Mouse (Mus musculus): ENCODE measurements around the gene Cops7a. TPM values are rescaled to one million over a fixed set of nuclear protein-coding genes. Genes with fewer than 3 reads are reported as not detected.

Cops7a gene
- polyA plus RNA-seq, 1 experiment from 2014 or later: 141 TPM

- DNase-seq (ENCODE audit: low spot score): no peak
- WGBS: 77% methylated on average over 4 of the region's 4 CpGs
- Histone ChIP-seq H3K27ac (peak overlapping the region; percentile 100), H3K27me3 (ENCODE audit: low read depth, poor library complexity, severe bottlenecking) (no peaks in the 10 kb centered on the region), H3K9me3 (replicated peaks) (no peaks in the 10 kb centered on the region), H3K4me3 (no peak overlapping the region), H3K4me1 (peaks cover 66% of the 10 kb centered on the region), H3K36me3 (no peaks in the 10 kb centered on the region)
Observed at GRCm38 (mm10) chr6:124921539-124921938, 43.8 kb downstream of the Cops7a start.

DNA sequence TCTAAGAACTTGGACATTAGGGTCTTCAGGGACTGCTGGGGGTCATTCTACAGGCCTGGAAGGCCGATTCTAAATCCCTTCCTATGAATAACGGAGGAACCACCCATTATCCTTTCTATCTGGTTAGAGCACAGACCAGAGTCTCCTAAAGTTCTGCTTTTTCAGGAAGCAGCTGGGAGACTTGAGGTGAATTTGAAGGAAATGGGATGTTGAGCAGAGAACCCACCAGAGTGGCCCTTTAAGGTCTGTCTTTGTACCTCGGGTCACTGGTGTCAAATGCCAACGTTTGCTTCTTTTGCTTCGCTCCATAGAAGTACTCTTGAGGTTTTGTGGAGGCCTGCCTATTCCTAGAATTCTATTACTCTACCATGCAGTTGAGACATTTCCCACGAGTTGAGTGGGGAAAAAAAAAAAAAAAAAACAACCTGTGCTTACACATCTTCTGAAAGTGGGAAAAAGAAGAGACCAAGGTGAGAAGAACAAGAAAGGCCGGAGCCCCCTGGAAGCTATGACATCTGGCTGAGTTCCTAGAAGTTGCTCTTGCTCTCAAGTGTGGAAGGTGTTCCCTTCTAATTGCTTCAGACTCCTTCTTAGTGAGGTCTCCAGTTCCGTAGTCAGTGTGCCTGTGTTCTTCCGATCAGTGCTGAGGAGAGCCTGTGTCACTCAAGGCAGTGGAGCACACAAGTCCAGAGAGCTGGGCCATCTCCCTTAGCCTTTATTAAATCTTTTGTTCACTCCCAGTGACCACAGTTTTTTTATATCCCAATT, 44.8 kb downstream of the Cops7a start:
- DNase-seq (ENCODE audit: low spot score): no peak
- H3K27me3 ChIP-seq (ENCODE audit: low read depth, poor library complexity, severe bottlenecking): no peaks in the 10 kb centered on the region
- peak overlapping the region; percentile 97 for H3K4me3 ChIP-seq
- no peaks in the 10 kb centered on the region for H3K36me3 ChIP-seq
- no peaks in the 10 kb centered on the region for H3K9me3 ChIP-seq (replicated peaks)
- peaks cover 69% of the 10 kb centered on the region for H3K4me1 ChIP-seq
- WGBS: 26% methylated on average over 9 of the region's 9 CpGs
- peak overlapping the region; percentile 100 for H3K27ac ChIP-seq

DNA sequence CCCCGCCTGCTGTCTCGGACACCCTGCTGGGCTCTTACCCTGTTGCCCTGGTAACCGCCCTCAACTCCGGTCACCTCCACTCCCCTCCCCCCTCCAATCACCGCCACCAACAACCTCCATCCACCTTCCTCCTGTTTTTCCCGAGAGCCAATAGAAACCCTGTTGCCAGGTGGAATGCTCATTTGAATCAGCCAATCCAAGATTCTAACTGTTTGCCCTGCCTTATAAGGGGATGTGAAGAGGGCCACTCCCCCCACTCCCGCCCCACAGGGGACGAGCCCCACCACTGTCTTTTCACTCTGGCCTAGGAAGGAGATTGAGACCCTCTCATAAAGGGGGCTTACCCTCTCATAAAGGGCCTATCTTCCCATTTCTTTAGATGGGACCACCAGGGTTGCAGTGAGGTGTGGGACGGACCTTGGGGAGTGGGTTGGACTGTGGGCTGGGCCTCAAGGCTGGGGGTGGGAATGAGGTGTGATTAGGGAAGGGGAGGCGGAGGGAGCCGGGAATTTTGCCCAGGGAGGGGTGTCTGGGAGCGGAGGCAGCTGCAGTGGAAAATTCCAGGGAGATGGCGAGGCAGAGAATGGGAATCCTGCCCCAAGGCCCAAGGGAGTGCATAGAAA, 45.5 kb downstream of the Cops7a start, which contains the start of gene Ptms:
Ptms (minus strand) TSS at position 409 of the 623 bp plus-strand sequence.
- H3K4me1 ChIP-seq: peaks cover 71% of the 10 kb centered on the region

GRCm38 (mm10) chr6:124918890-124919627, 46.3 kb downstream of the Cops7a start:
- Histone ChIP-seq H3K9me3 (replicated peaks) (no peaks in the 10 kb centered on the region), H3K27ac (peak overlapping the region; percentile 100), H3K36me3 (peaks cover 11% of the 10 kb centered on the region), H3K27me3 (ENCODE audit: low read depth, poor library complexity, severe bottlenecking) (0 out of 2 replicates have a peak, but pooled peaks cover 3% of the 10 kb centered on the region), H3K4me1 (peaks cover 78% of the 10 kb centered on the region), H3K4me3 (peak overlapping the region; percentile 97)
- WGBS: 32% methylated on average over 14 of the region's 14 CpGs
- no peak for DNase-seq (ENCODE audit: low spot score)

More for the DNA sequence above, 45.5 kb downstream of the Cops7a start, which contains the start of gene Ptms:
- Histone ChIP-seq H3K27ac (peak within 1 kb of the TSS; percentile 100), H3K27me3 (ENCODE audit: low read depth, poor library complexity, severe bottlenecking) (no peaks in the 10 kb centered on the region), H3K9me3 (replicated peaks) (no peaks in the 10 kb centered on the region), H3K4me3 (peak within 1 kb of the TSS; percentile 97), H3K36me3 (peaks cover 4% of the 10 kb centered on the region)
- peak; percentile 95 for DNase-seq (ENCODE audit: low spot score)
- under 1% methylated on average over 13 of the region's 13 CpGs for WGBS

- H3K4me1 ChIP-seq: peaks cover 86% of the 10 kb centered on the region
Observed at GRCm38 (mm10) chr6:124918331-124918690, 47.0 kb downstream of the Cops7a start.

DNA sequence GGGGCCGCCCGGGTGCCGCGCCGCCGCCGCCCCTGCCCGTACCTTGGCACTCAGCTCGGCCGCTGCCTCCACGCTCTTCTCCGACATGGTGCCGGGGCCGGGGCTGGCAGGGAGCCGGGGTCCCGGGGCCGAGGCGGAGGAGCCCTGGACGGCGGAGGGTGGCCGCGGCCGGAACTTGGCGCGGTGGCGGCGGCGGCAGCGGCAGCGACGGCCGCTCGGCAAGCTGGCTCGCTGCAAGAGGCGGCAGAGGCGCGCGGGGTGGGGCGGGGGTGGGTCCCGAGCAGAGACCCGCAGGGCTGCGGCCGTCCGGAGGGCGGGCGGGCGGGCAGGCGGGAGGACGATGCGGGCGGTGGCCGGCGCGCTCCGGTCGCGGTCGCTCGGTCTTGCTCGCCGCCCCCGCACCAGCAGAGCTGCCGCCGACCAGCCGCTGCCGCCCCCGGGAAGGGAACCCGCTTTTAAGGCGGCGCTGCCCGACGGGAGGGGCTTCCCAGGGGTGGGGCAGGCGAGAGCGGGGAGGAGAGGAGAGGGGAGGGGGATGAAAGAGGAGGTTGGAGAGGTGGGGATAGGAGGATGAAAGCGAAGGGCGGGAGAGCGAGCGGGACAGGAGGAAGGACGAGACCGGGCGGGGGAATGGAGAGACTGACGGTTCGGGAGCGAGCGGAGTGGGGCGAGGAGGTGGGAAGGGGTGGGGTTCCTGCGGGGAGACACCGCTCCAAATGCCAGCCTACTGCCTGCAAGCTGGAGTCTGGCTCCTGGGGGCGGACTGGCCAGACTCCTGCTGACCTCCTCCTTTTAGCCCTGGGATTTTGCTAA, 47.6 kb downstream of the Cops7a start:
- WGBS: under 1% methylated on average over 89 of the region's 89 CpGs
- peaks cover 82% of the 10 kb centered on the region for H3K4me1 ChIP-seq

More at GRCm38 (mm10) chr6:124918331-124918690, 47.0 kb downstream of the Cops7a start:
- Histone ChIP-seq H3K4me3 (peak overlapping the region; percentile 97), H3K27ac (peak overlapping the region; percentile 100), H3K9me3 (replicated peaks) (no peaks in the 10 kb centered on the region), H3K36me3 (peaks cover 19% of the 10 kb centered on the region), H3K27me3 (ENCODE audit: low read depth, poor library complexity, severe bottlenecking) (peaks cover 10% of the 10 kb centered on the region; the same call in 1 of the 2 replicates)
- no peak for DNase-seq (ENCODE audit: low spot score)
- WGBS: 8% methylated on average over 7 of the region's 7 CpGs

DNA sequence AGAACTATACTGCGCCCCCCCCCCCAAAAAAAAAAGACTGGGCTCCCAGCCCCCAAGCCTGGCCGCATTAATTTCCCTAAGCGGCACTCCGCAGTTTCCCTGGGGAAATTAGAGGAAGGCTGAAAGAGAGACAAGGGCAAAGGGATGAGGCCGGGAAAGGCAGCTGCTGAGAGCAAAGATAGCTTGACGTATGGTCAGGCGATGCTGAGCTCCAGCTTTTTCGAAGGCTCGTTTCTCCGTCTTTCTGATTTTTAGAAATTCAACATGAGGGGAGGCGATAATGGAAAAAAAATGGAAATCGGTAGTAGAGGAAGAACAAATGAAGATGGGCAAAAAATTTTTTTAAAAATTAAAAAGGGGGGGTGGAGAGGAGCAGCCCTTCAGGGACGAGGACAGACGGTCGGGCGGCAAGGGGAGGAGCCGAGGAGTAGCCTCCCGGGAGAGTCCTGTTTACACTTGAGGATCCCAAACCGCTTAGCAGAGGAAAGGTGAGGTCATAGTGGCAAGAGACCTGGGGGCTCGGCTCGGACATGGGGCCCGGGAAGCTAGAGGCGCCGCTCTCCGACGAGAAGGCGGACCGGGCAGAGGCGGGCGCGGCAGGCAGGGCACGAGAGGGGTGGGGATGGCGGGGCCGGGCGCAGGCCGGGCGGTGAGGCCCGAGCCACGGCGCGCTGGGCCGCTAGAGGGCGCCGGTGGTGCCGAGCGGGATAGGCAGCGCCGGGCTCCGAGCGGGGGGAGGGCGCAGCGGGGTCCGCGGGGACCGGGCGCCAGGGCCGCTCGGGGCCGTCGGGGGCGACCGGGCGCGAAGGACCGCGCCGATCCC, 48.4 kb downstream of the Cops7a start:
- H3K4me1 ChIP-seq: peaks cover 81% of the 10 kb centered on the region

More for the DNA sequence above, 47.6 kb downstream of the Cops7a start:
- Histone ChIP-seq H3K27me3 (ENCODE audit: low read depth, poor library complexity, severe bottlenecking) (peaks cover 11% of the 10 kb centered on the region; the same call in 1 of the 2 replicates), H3K9me3 (replicated peaks) (no peaks in the 10 kb centered on the region), H3K4me3 (peak overlapping the region; percentile 97), H3K27ac (peak overlapping the region; percentile 100), H3K36me3 (peaks cover 25% of the 10 kb centered on the region)
- peak; percentile 91 for DNase-seq (ENCODE audit: low spot score)

DNA sequence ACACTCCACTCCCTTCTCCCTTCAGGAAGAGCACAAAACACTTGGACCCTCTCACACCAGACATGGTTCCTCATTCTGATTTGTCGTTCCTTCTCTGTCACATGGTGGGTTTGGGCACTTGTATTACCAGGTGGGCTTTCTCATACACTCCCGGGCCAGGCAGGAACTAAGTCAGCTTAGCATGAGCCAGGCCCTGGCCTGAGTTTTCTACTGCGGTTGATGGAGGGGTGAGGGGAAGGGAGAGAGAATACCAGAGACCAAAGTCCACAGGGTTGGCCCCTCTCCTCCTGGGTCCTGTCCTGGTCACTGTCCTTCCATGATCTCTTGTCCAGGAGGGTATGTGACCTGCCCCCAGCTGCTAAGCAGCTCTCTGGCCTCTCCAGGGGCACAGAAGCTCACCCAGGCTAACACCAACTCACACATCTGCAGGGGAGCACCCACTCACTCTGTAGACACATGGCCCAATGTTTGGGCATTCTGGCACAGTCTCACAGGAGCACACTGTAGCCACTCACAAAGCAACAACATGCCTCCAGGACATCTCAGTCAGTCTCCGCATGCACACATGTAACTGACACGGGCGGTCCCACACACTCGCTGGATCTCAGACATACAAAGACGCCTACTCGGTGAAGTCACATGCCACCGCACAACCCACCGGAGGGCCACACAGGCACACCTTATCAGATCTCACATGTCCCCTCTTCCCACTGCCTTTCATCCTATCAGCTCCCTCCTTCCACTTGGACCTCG, 49.2 kb downstream of the Cops7a start:
- 12% methylated on average over 12 of the region's 12 CpGs for WGBS
- H3K4me1 ChIP-seq: peaks cover 79% of the 10 kb centered on the region
- peaks cover 30% of the 10 kb centered on the region for H3K36me3 ChIP-seq

More for the DNA sequence above, 48.4 kb downstream of the Cops7a start:
- Histone ChIP-seq H3K36me3 (peaks cover 30% of the 10 kb centered on the region), H3K27me3 (ENCODE audit: low read depth, poor library complexity, severe bottlenecking) (peaks cover 11% of the 10 kb centered on the region; the same call in 1 of the 2 replicates), H3K4me3 (peak overlapping the region; percentile 97), H3K27ac (peak overlapping the region; percentile 100), H3K9me3 (replicated peaks) (no peaks in the 10 kb centered on the region)
- peak; percentile 92 for DNase-seq (ENCODE audit: low spot score)
- WGBS: 1% methylated on average over 40 of the region's 67 CpGs

GRCm38 (mm10) chr6:124915160-124915941, 50.0 kb downstream of the Cops7a start:
- Histone ChIP-seq H3K27ac (peak overlapping the region; percentile 100), H3K4me1 (peaks cover 74% of the 10 kb centered on the region), H3K36me3 (peaks cover 30% of the 10 kb centered on the region), H3K4me3 (peak overlapping the region; percentile 97), H3K27me3 (ENCODE audit: low read depth, poor library complexity, severe bottlenecking) (peaks cover 24% of the 10 kb centered on the region), H3K9me3 (replicated peaks) (no peaks in the 10 kb centered on the region)
- peak; percentile 57 for DNase-seq (ENCODE audit: low spot score)
- WGBS: 18% methylated on average over 22 of the region's 22 CpGs

More for the DNA sequence above, 49.2 kb downstream of the Cops7a start:
- Histone ChIP-seq H3K4me3 (peak overlapping the region; percentile 97), H3K9me3 (replicated peaks) (no peaks in the 10 kb centered on the region), H3K27me3 (ENCODE audit: low read depth, poor library complexity, severe bottlenecking) (peaks cover 16% of the 10 kb centered on the region), H3K27ac (peak overlapping the region; percentile 100)
- DNase-seq (ENCODE audit: low spot score): no peak

DNA sequence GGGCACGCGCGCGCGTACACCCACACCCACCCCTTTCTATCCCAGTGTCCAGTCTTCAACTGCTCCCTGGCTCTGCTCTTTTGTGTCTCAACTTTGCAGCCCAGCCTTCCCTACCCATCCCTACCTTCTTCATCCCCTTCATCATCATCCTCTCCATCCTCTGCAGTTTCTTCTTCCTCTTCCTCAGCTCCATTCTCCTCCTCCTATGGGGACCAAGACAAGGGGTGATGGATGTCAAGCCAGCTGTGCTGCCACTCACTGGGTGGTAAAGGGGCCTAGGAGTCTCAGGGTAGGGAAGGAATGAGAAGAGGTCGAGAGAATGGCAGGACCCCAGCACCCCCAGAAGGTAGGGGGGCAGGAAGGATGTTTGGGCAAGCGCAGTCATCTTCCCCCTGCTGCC, 50.8 kb downstream of the Cops7a start:
- peaks cover 76% of the 10 kb centered on the region for H3K4me1 ChIP-seq
- H3K36me3 ChIP-seq: peaks cover 30% of the 10 kb centered on the region
- H3K9me3 ChIP-seq (replicated peaks): no peaks in the 10 kb centered on the region
- DNase-seq (ENCODE audit: low spot score): no peak
- no peak overlapping the region for H3K27ac ChIP-seq
- 79% methylated on average over 7 of the region's 7 CpGs for WGBS
- H3K4me3 ChIP-seq: peak overlapping the region; percentile 97; the same call in 1 of the 2 replicates
- H3K27me3 ChIP-seq (ENCODE audit: low read depth, poor library complexity, severe bottlenecking): peaks cover 32% of the 10 kb centered on the region
